Mouse (Mus musculus): ENCODE data around the gene Kat2b.
A peak's percentile ranks its signal among the peaks of the same experiment; 100 is the strongest.

DNA sequence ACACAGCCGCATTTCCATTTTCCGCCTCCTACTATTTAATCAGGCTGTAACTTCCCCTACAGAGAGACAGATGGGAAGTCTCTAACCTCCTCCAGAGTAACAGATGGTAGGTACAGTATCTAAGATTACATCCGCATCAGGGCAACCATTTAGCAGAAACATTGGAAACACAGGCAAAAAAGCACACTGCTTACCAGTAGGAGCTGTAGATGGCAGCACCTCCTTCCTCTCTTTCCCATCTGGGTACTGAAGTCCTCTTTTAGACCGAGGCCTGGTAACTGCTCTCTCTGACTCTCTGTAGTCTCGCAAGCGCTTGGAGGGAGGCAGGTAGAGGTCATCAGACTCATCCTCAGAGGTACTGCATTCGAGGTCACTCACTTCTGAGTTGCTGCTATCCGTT, 112.1 kb downstream of the Kat2b start:
- peak; percentile 63 for TF ChIP-seq CTCF (IDR thresholded peaks at IDR 0.05)
- no peak for TF ChIP-seq EP300 (IDR thresholded peaks at IDR 0.05)

All from lung, postnatal 0 days (tissue).